11 mouse cellular contexts compared by ENCODE assay signal in genomic region chr6:119428611-119429010, GRCm38 (mm10). TPM values are rescaled to one million over a fixed set of nuclear protein-coding genes. Genes with fewer than 3 reads are reported as not detected.
DNase-seq lines count a peak whose midpoint lies in the region; ATAC-seq and TF ChIP-seq lines count a peak whose summit lies in the region.
"Had no signal": no experiment of that assay in that cellular context is flagged by ENCODE, and none has a peak within 500 bp of the region (broad histone marks: within the 10 kb centered on the region; RNA-seq: fewer than 3 reads in every experiment).

No protein-coding gene starts in this region.

- TF ChIP-seq POLR2A in liver, adult 2 months (IDR thresholded peaks at IDR 0.05; ENCODE audit: extremely low read depth, insufficient read depth, low read length), result no peak

- no peak overlapping the region for H3K4me2 ChIP-seq in liver, embryonic 12.5 days
- H3K4me2 ChIP-seq in liver, embryonic 14.5 days (ENCODE audit: low read depth), result no peak overlapping the region
- H3K4me2 ChIP-seq: hindbrain, embryonic 15.5 days; liver, embryonic 13.5 days had no signal

- TF ChIP-seq EP300 in liver, embryonic 14.5 days (IDR thresholded peaks at IDR 0.05; ENCODE audit: low read depth), result no peak

- no peak overlapping the region for H3K4me3 ChIP-seq in liver, adult 2 months (ENCODE audit: insufficient read depth, low read depth, low read length)
- no peak overlapping the region for H3K4me3 ChIP-seq in liver, embryonic 12.5 days
- H3K4me3 ChIP-seq in liver, embryonic 14.5 days (ENCODE audit: insufficient read depth in 1 of 2, low read depth in 2 of 2, low read length in 2 of 2), result no peak overlapping the region
- H3K4me3 ChIP-seq: hindbrain, embryonic 15.5 days; liver, embryonic 13.5 days had no signal

- no peaks in the 10 kb centered on the region for H3K9me3 ChIP-seq in liver, embryonic 12.5 days (replicated peaks)
- no peaks in the 10 kb centered on the region for H3K9me3 ChIP-seq in liver, embryonic 14.5 days (ENCODE audit: control insufficient read depth, low read length)
- H3K9me3 ChIP-seq: hindbrain, embryonic 15.5 days; liver, embryonic 13.5 days had no signal

- no peaks in the 10 kb centered on the region for H3K27me3 ChIP-seq in liver, adult 2 months (ENCODE audit: control insufficient read depth, insufficient read depth, low read length)
- H3K27me3 ChIP-seq in liver, embryonic 12.5 days (replicated peaks), result no peaks in the 10 kb centered on the region
- no peaks in the 10 kb centered on the region for H3K27me3 ChIP-seq in liver, embryonic 14.5 days (ENCODE audit: control insufficient read depth, insufficient read depth, low read length)
- H3K27me3 ChIP-seq: hindbrain, embryonic 15.5 days; liver, embryonic 13.5 days had no signal

- H3K27ac ChIP-seq in liver, adult 2 months (replicated peaks; ENCODE audit: insufficient read depth, low read depth, low read length), result no peak overlapping the region
- H3K27ac ChIP-seq in liver, embryonic 12.5 days, result no peak overlapping the region
- H3K27ac ChIP-seq in liver, embryonic 14.5 days, result no peak overlapping the region
- H3K27ac ChIP-seq: hindbrain, embryonic 15.5 days; liver, embryonic 13.5 days had no signal

- H3K36me3 ChIP-seq in liver, adult 2 months (ENCODE audit: control insufficient read depth, insufficient read depth, low read length), result no peaks in the 10 kb centered on the region
- H3K36me3 ChIP-seq in liver, embryonic 12.5 days, result no peaks in the 10 kb centered on the region
- no peaks in the 10 kb centered on the region for H3K36me3 ChIP-seq in liver, embryonic 14.5 days (replicated peaks; ENCODE audit: control insufficient read depth, insufficient read depth, low read depth)
- H3K36me3 ChIP-seq: hindbrain, embryonic 15.5 days; liver, embryonic 13.5 days had no signal

- H3K79me2 ChIP-seq in liver, adult 2 months (ENCODE audit: control insufficient read depth, insufficient read depth, low read length), result peaks cover 3% of the 10 kb centered on the region; the same call in 1 of the 2 replicates

- peaks cover 7% of the 10 kb centered on the region; the same call in 1 of the 2 replicates for H3K4me1 ChIP-seq in liver, adult 2 months (ENCODE audit: control insufficient read depth, insufficient read depth, low read length)
- no peaks in the 10 kb centered on the region for H3K4me1 ChIP-seq in liver, embryonic 12.5 days
- no peaks in the 10 kb centered on the region for H3K4me1 ChIP-seq in liver, embryonic 14.5 days (replicated peaks; ENCODE audit: control insufficient read depth in 2 of 2, insufficient read depth in 2 of 2, low read length in 1 of 2)
- H3K4me1 ChIP-seq: hindbrain, embryonic 15.5 days; liver, embryonic 13.5 days had no signal

- no peak overlapping the region for H3K9ac ChIP-seq in liver, adult 2 months (ENCODE audit: low read depth, low read length)
- no peak overlapping the region for H3K9ac ChIP-seq in liver, embryonic 12.5 days
- no peak overlapping the region for H3K9ac ChIP-seq in liver, embryonic 14.5 days (replicated peaks)
- H3K9ac ChIP-seq: hindbrain, embryonic 15.5 days; liver, embryonic 13.5 days had no signal

- ATAC-seq in liver, embryonic 12.5 days, result no peak
- ATAC-seq in liver, embryonic 14.5 days (ENCODE audit: insufficient read depth), result no peak

- DNase-seq in adrenal gland, postnatal 25 days, result peak; percentile 18
- no peak for DNase-seq in adrenal gland, adult 18-20 months (ENCODE audit: low spot score in 2 of 2)
- peak; percentile 31 for DNase-seq in liver, adult 2 months (ENCODE audit: extremely low read depth, low read depth, low spot score)
- DNase-seq in liver, embryonic 14.5 days (ENCODE audit: low read depth in 3 of 3, low spot score in 3 of 3), result no peak
- DNase-seq in thymus, postnatal 14 days, result peak; percentile 66
- no peak for DNase-seq in left cerebral cortex, adult 18-20 months (ENCODE audit: low spot score in 2 of 2)
- no peak for DNase-seq in right cerebral cortex, postnatal 10 days (ENCODE audit: low spot score in 2 of 2)
- DNase-seq: cerebellum, adult 8-10 months; liver, embryonic 13.5 days had no signal

- peak; percentile 36 for TF ChIP-seq CTCF in liver, adult 2 months (IDR thresholded peaks at IDR 0.05; ENCODE audit: low read depth, low read length)
- peak; percentile 62 for TF ChIP-seq CTCF in liver, embryonic 14.5 days (IDR thresholded peaks at IDR 0.05; ENCODE audit: low read depth)

- 79% methylated on average over 3 of the region's 3 CpGs for WGBS in liver, adult 2 months
- WGBS in liver, embryonic 12.5 days (ENCODE audit: insufficient replicate concordance), result 57% methylated on average over 3 of the region's 3 CpGs
- WGBS in liver, embryonic 14.5 days (ENCODE audit: insufficient replicate concordance), result 54% methylated on average over 3 of the region's 3 CpGs

RNA-seq across cellular contexts. Expression of gene Adipor2, which starts 11.1 kb away (rescaled TPM):
- 139 and 144 TPM in 2 replicates for total RNA-seq in adrenal gland, postnatal 25 days (2021)
- total RNA-seq in adrenal gland, adult 18-20 months (2021), result 100 to 1,000 TPM; 191 to 229 TPM
- 252 and 306 TPM in 2 replicates for total RNA-seq in liver, adult 2 months (2014; rRNA removed)
- polyA plus RNA-seq in liver, adult 2 months (2012; rRNA removed), result 212 and 246 TPM in 2 replicates
- 30.2 TPM in 2 replicates for polyA plus RNA-seq in liver, embryonic 12.5 days (2016; fragmentation: Nextera tagmentation; extraction: Ambion mirVana)
- 16.5 and 18.4 TPM in 2 replicates for polyA plus RNA-seq in liver, embryonic 14.5 days (2012; rRNA removed)
- 17.7 and 19.2 TPM in 2 replicates for polyA plus RNA-seq in liver, embryonic 14.5 days (2014; fragmentation: Nextera tagmentation; extraction: Ambion mirVana)
- total RNA-seq in left cerebral cortex, adult 18-20 months (2021), result 10 to 100 TPM; 39.3 to 40.0 TPM

RNA-seq across cellular contexts. Expression of gene Fbxl14, which starts 50.9 kb away (rescaled TPM):
- 39.5 and 40.8 TPM in 2 replicates for total RNA-seq in adrenal gland, postnatal 25 days (2021)
- 10 to 100 TPM; 31.7 to 34.1 TPM for total RNA-seq in adrenal gland, adult 18-20 months (2021)
- 5.0 and 7.9 TPM in 2 replicates for total RNA-seq in liver, adult 2 months (2014; rRNA removed)
- polyA plus RNA-seq in liver, adult 2 months (2012; rRNA removed), result 17.5 and 18.7 TPM in 2 replicates
- polyA plus RNA-seq in liver, embryonic 12.5 days (2016; fragmentation: Nextera tagmentation; extraction: Ambion mirVana), result 3.2 and 3.4 TPM in 2 replicates
- polyA plus RNA-seq in liver, embryonic 14.5 days (2012; rRNA removed), result 16.3 and 18.8 TPM in 2 replicates
- polyA plus RNA-seq in liver, embryonic 14.5 days (2014; fragmentation: Nextera tagmentation; extraction: Ambion mirVana), result 3.7 and 3.9 TPM in 2 replicates
- 10 to 100 TPM; 40.0 to 42.2 TPM for total RNA-seq in left cerebral cortex, adult 18-20 months (2021)

Comparison
In these comparisons a context has a peak if more than half of its experiments do, and no peak if none do; other contexts are left out.
1. DNase-seq: peak in adrenal gland, postnatal 25 days (single experiment), liver, adult 2 months (single experiment) and thymus, postnatal 14 days (single experiment); none in adrenal gland, adult 18-20 months (0 of 2), liver, embryonic 14.5 days (0 of 3), left cerebral cortex, adult 18-20 months (0 of 2) and right cerebral cortex, postnatal 10 days (0 of 2).